10 mouse cellular contexts compared by ENCODE assay signal in the genomic region with DNA sequence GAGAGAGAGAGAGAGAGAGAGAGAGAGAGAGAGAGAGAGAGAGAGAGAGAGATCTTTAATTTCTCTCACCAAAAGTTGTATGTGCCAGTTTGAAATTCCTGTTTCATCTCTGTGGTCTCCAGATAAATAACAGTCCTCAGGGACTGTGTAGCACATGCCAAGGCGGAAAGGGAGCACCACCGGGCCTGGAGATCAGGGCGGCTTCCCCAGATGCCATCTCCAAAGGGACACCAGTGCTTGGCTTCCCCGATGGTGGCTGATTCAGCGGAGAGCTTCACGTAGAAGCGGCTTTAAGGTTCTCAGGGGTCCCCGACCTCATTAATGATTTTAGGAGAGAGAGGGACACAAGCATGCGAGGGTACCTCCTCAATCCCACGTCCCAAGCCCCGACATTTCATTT.
A peak's percentile ranks its signal among the peaks of the same experiment; 100 is the strongest.
DNase-seq lines count a peak whose midpoint lies in the region; ATAC-seq and TF ChIP-seq lines count a peak whose summit lies in the region.
"Had no signal": no experiment of that assay in that cellular context is flagged by ENCODE, and none has a peak within 500 bp of the region (broad histone marks: within the 10 kb centered on the region; RNA-seq: fewer than 3 reads in every experiment).

No protein-coding gene starts in this region.

- no peak overlapping the region for H3K27ac ChIP-seq in heart, embryonic 16.5 days (ENCODE audit: low read length)
- H3K27ac ChIP-seq in cortical plate, adult 2 months (ENCODE audit: insufficient read depth, low read length) = no peak overlapping the region
- no peak overlapping the region for H3K27ac ChIP-seq in forebrain, embryonic 16.5 days (ENCODE audit: low read length)
- H3K27ac ChIP-seq in midbrain, embryonic 15.5 days = 0 out of 2 replicates have a peak overlapping the region, but pooled peaks have one; percentile 8

- peak overlapping the region; percentile 34 for H3K4me3 ChIP-seq in heart, embryonic 16.5 days (ENCODE audit: low read length)
- H3K4me3 ChIP-seq in cortical plate, adult 2 months (ENCODE audit: insufficient read depth, low read length) = peak overlapping the region; percentile 24; the same call in 1 of the 2 replicates
- peak overlapping the region; percentile 31 for H3K4me3 ChIP-seq in forebrain, embryonic 16.5 days (replicated peaks; ENCODE audit: low read length)
- peak overlapping the region; percentile 18; the same call in 1 of the 2 replicates for H3K4me3 ChIP-seq in midbrain, embryonic 15.5 days
- H3K4me3 ChIP-seq: erythroblast, embryonic 14.5 days had no signal

- H3K27me3 ChIP-seq in heart, embryonic 16.5 days (ENCODE audit: control insufficient read depth, insufficient read depth, low read length) = peaks cover 6% of the 10 kb centered on the region; the same call in 1 of the 2 replicates
- H3K27me3 ChIP-seq in forebrain, embryonic 16.5 days (replicated peaks; ENCODE audit: control insufficient read depth, insufficient read depth, low read length) = no peaks in the 10 kb centered on the region
- H3K27me3 ChIP-seq in midbrain, embryonic 15.5 days (replicated peaks) = no peaks in the 10 kb centered on the region

- no peak overlapping the region for H3K9ac ChIP-seq in heart, embryonic 16.5 days (ENCODE audit: low read length)
- peak overlapping the region; percentile 45 for H3K9ac ChIP-seq in forebrain, embryonic 16.5 days (replicated peaks; ENCODE audit: low read depth, low read length)
- H3K9ac ChIP-seq in midbrain, embryonic 15.5 days = peak overlapping the region; percentile 12; the same call in 1 of the 2 replicates

- H3K4me1 ChIP-seq in heart, embryonic 16.5 days (ENCODE audit: control insufficient read depth, insufficient read depth, low read length) = peaks cover 8% of the 10 kb centered on the region
- peaks cover 3% of the 10 kb centered on the region; the same call in 1 of the 2 replicates for H3K4me1 ChIP-seq in cortical plate, adult 2 months (ENCODE audit: control insufficient read depth, insufficient read depth, low read length)
- peaks cover 18% of the 10 kb centered on the region for H3K4me1 ChIP-seq in forebrain, embryonic 16.5 days (replicated peaks; ENCODE audit: control insufficient read depth, insufficient read depth, low read length)
- H3K4me1 ChIP-seq in midbrain, embryonic 15.5 days = peaks cover 5% of the 10 kb centered on the region

- no peak for TF ChIP-seq CTCF in cortical plate, adult 2 months (IDR thresholded peaks at IDR 0.05; ENCODE audit: extremely low read depth, insufficient read depth, low read length)

- no peak for ATAC-seq in heart, embryonic 16.5 days (replicated peaks; ENCODE audit: extremely low read depth, insufficient read depth, low FRiP score)
- ATAC-seq in forebrain, embryonic 16.5 days = peak; percentile 29; the same call in 1 of the 2 replicates
- peak; percentile 65; the same call in 1 of the 2 replicates for ATAC-seq in midbrain, embryonic 15.5 days (replicated peaks)

- no peak for DNase-seq in heart, adult 18-20 months
- no peak for DNase-seq in urinary bladder, postnatal 4 days (ENCODE audit: low spot score in 2 of 2)
- DNase-seq in lung, postnatal 36 days = no peak
- DNase-seq in testis, postnatal 14 days (ENCODE audit: low spot score) = no peak

- TF ChIP-seq POLR2A in cortical plate, adult 2 months (IDR thresholded peaks at IDR 0.05; ENCODE audit: extremely low read depth, insufficient read depth, low read length) = no peak

- no peaks in the 10 kb centered on the region for H3K36me3 ChIP-seq in heart, embryonic 16.5 days (ENCODE audit: control insufficient read depth, insufficient read depth)
- H3K36me3 ChIP-seq in forebrain, embryonic 16.5 days (ENCODE audit: control insufficient read depth, insufficient read depth) = no peaks in the 10 kb centered on the region
- no peaks in the 10 kb centered on the region for H3K36me3 ChIP-seq in midbrain, embryonic 15.5 days (replicated peaks)
- H3K36me3 ChIP-seq: G1E had no signal

- peak overlapping the region; percentile 53 for H3K4me2 ChIP-seq in heart, embryonic 16.5 days (ENCODE audit: low read depth, low read length)
- peak overlapping the region; percentile 61 for H3K4me2 ChIP-seq in forebrain, embryonic 16.5 days (ENCODE audit: low read length)
- H3K4me2 ChIP-seq in midbrain, embryonic 15.5 days = peak overlapping the region; percentile 46

- no peaks in the 10 kb centered on the region for H3K9me3 ChIP-seq in heart, embryonic 16.5 days (replicated peaks; ENCODE audit: control insufficient read depth, low read length)
- no peaks in the 10 kb centered on the region for H3K9me3 ChIP-seq in forebrain, embryonic 16.5 days (ENCODE audit: control insufficient read depth, low read length)
- H3K9me3 ChIP-seq in midbrain, embryonic 15.5 days = no peaks in the 10 kb centered on the region
- H3K9me3 ChIP-seq: G1E had no signal

- WGBS in heart, embryonic 16.5 days = 31% methylated on average over 11 of the region's 11 CpGs
- WGBS in forebrain, embryonic 16.5 days = 10% methylated on average over 11 of the region's 11 CpGs
- 16% methylated on average over 11 of the region's 11 CpGs for WGBS in midbrain, embryonic 15.5 days
